Mouse (Mus musculus) large intestine, adult 2 months (tissue): ENCODE data around the gene D330020A13Rik. TPM values are rescaled to one million over a fixed set of nuclear protein-coding genes. Genes with fewer than 3 reads are reported as not detected.

Experiments used
- DNase-seq: peaks from one replicate; pipeline ENCODE4 v3.0.0-alpha.2; 2012; ENCODE audit warnings: low read depth, low spot score
- WGBS: fragments of 180-500 bp; shearing (Covaris S2); methylation state at CpG from one replicate; pipeline ENCODE4 v1.1.7; 2018; 5-methylcytosine and 5-hydroxymethylcytosine counted together
- polyA plus RNA-seq: library from polyadenylated mRNA; depleted of rRNA; stranded (reverse); fragments of >200 nt; gene quantifications from 2 replicates; pipeline ENCODE4 v1.2.3, GENCODE M21; 2012; rRNA removed

Gene D330020A13Rik
- not detected in 2 replicates for polyA plus RNA-seq

GRCm38 (mm10) chr6:120294056-120294784 is at the start of gene D330020A13Rik, which contains the start of gene B4galnt3:
Gene D330020A13Rik (plus strand): TSS chr6:120294364.
Gene B4galnt3 (minus strand): TSS chr6:120294559.
- WGBS: 1% methylated on average over 79 of the region's 79 CpGs
- no peak for DNase-seq

GRCm38 (mm10) chr6:120246676-120247075 is 47.5 kb upstream of the D330020A13Rik start:
- 84% methylated on average over 5 of the region's 5 CpGs for WGBS

GRCm38 (mm10) chr6:120249831-120250230 is 44.3 kb upstream of the D330020A13Rik start:
- WGBS: 44% methylated on average over 5 of the region's 5 CpGs
- no peak for DNase-seq

More at GRCm38 (mm10) chr6:120246676-120247075, 47.5 kb upstream of the D330020A13Rik start:
- DNase-seq: no peak

- WGBS: 30% methylated on average over 7 of the region's 7 CpGs
- peak; percentile 86 for DNase-seq
These were observed 43.2 kb upstream of the D330020A13Rik start for GRCm38 (mm10) chr6:120251010-120251409.

GRCm38 (mm10) chr6:120252741-120253140 is 41.4 kb upstream of the D330020A13Rik start:
- no peak for DNase-seq
- WGBS: 74% methylated on average over 2 of the region's 2 CpGs

GRCm38 (mm10) chr6:120254640-120255039 is 39.5 kb upstream of the D330020A13Rik start:
- WGBS: 34% methylated on average over 4 of the region's 4 CpGs
- no peak for DNase-seq

- WGBS: 30% methylated on average over 4 of the region's 4 CpGs
- DNase-seq: no peak
These were observed 39.0 kb upstream of the D330020A13Rik start for GRCm38 (mm10) chr6:120255144-120255543.

GRCm38 (mm10) chr6:120255701-120256100 is 38.5 kb upstream of the D330020A13Rik start:
- no peak for DNase-seq
- 69% methylated on average over 12 of the region's 12 CpGs for WGBS

- 68% methylated on average over 5 of the region's 5 CpGs for WGBS
- no peak for DNase-seq
These were observed 37.7 kb upstream of the D330020A13Rik start for GRCm38 (mm10) chr6:120256431-120256935.

GRCm38 (mm10) chr6:120259481-120259880 is 34.7 kb upstream of the D330020A13Rik start:
- DNase-seq: no peak

GRCm38 (mm10) chr6:120262886-120263531 is 31.2 kb upstream of the D330020A13Rik start:
- no peak for DNase-seq
- 67% methylated on average over 12 of the region's 12 CpGs for WGBS

More at GRCm38 (mm10) chr6:120259481-120259880, 34.7 kb upstream of the D330020A13Rik start:
- WGBS: 73% methylated on average over 9 of the region's 9 CpGs

GRCm38 (mm10) chr6:120263608-120264007 is 30.6 kb upstream of the D330020A13Rik start:
- WGBS: 80% methylated on average over 7 of the region's 7 CpGs
- DNase-seq: no peak

GRCm38 (mm10) chr6:120264151-120264550 is 30.0 kb upstream of the D330020A13Rik start:
- WGBS: 13% methylated on average over 6 of the region's 6 CpGs

GRCm38 (mm10) chr6:120274181-120274580 is 20.0 kb upstream of the D330020A13Rik start:
- 60% methylated on average over 8 of the region's 8 CpGs for WGBS

More at GRCm38 (mm10) chr6:120264151-120264550, 30.0 kb upstream of the D330020A13Rik start:
- no peak for DNase-seq

GRCm38 (mm10) chr6:120274887-120275286 is 19.3 kb upstream of the D330020A13Rik start:
- 47% methylated on average over 4 of the region's 4 CpGs for WGBS
- no peak for DNase-seq

More at GRCm38 (mm10) chr6:120274181-120274580, 20.0 kb upstream of the D330020A13Rik start:
- no peak for DNase-seq

- WGBS: 44% methylated on average over 6 of the region's 6 CpGs
- DNase-seq: no peak
These were observed 18.9 kb upstream of the D330020A13Rik start for GRCm38 (mm10) chr6:120275301-120275700.

- DNase-seq: no peak
These were observed 17.2 kb upstream of the D330020A13Rik start for GRCm38 (mm10) chr6:120276874-120277449.

GRCm38 (mm10) chr6:120287279-120287678 is 6.9 kb upstream of the D330020A13Rik start:
- WGBS: 87% methylated on average over 9 of the region's 9 CpGs

More at GRCm38 (mm10) chr6:120276874-120277449, 17.2 kb upstream of the D330020A13Rik start:
- 65% methylated on average over 7 of the region's 7 CpGs for WGBS

GRCm38 (mm10) chr6:120288541-120288940 is 5.6 kb upstream of the D330020A13Rik start:
- 32% methylated on average over 7 of the region's 7 CpGs for WGBS
- DNase-seq: no peak

More at GRCm38 (mm10) chr6:120287279-120287678, 6.9 kb upstream of the D330020A13Rik start:
- no peak for DNase-seq

- WGBS: 69% methylated on average over 4 of the region's 4 CpGs
- no peak for DNase-seq
These were observed 4.7 kb upstream of the D330020A13Rik start for GRCm38 (mm10) chr6:120289430-120289829.
